Mouse (Mus musculus) midbrain, embryonic 11.5 days (tissue): ENCODE results near the gene Lpin3. TPM values are rescaled to one million over a fixed set of nuclear protein-coding genes. Genes with fewer than 3 reads are reported as not detected.

Source experiments
- ATAC-seq: fragments of 200-750 bp; cut with Nextera tagmentation; 2 replicates; pipeline ENCODE4 v1.8.0; 2017; ENCODE audit warnings: moderate TSS enrichment, moderate library complexity; ENCODE audit not compliant: low FRiP score
- DNase-seq: peaks from one replicate; pipeline ENCODE4 v3.0.0; 2015; ENCODE audit warnings: low spot score; ENCODE audit errors: missing footprints
- H3K27ac ChIP-seq: fragments of 300-500 bp; sonication (generic); 2 replicates; pipeline ENCODE4 v1.5.1; 2014; ENCODE audit warnings: low read depth, low read length
- H3K27me3 ChIP-seq: fragments of 300-500 bp; sonication (generic); 2 replicates; pipeline ENCODE4 v1.6.1; 2014; ENCODE audit warnings: mild to moderate bottlenecking, low read length, moderate library complexity, mixed read lengths; ENCODE audit not compliant: control insufficient read depth, insufficient read depth
- H3K36me3 ChIP-seq: fragments of 300-500 bp; sonication (generic); 2 replicates; pipeline ENCODE4 v1.6.1; 2014; ENCODE audit warnings: mild to moderate bottlenecking, low read length, moderate library complexity, mixed read lengths; ENCODE audit not compliant: control insufficient read depth, insufficient read depth
- H3K4me1 ChIP-seq: fragments of 300-500 bp; sonication (generic); 2 replicates; pipeline ENCODE4 v1.6.1; 2014; ENCODE audit warnings: low read length; ENCODE audit not compliant: control insufficient read depth, insufficient read depth
- H3K4me2 ChIP-seq: fragments of 300-500 bp; sonication (generic); 2 replicates; pipeline ENCODE4 v1.6.1; 2014; ENCODE audit warnings: mild to moderate bottlenecking, moderate library complexity
- H3K4me3 ChIP-seq: fragments of 300-500 bp; sonication (generic); 2 replicates; pipeline ENCODE4 v1.5.1; 2014; ENCODE audit warnings: low read depth, low read length
- H3K9ac ChIP-seq: fragments of 300-500 bp; sonication (generic); 2 replicates; pipeline ENCODE4 v1.6.1; 2014; ENCODE audit warnings: low read length
- H3K9me3 ChIP-seq: fragments of 300-500 bp; sonication (generic); 2 replicates; pipeline ENCODE4 v1.6.1; 2016; ENCODE audit warnings: low read length; ENCODE audit not compliant: control insufficient read depth
- WGBS: fragments of 180-500 bp; shearing (Covaris S2); extraction: QIAGEN DNeasy Blood & Tissue Kit; methylation state at CpG from one replicate; pipeline ENCODE4 v1.1.7; 2014; 5-methylcytosine and 5-hydroxymethylcytosine counted together
- polyA plus RNA-seq: library from polyadenylated mRNA; unstranded; fragments of >200 nt; fragmentation: Nextera tagmentation; extraction: Ambion mirVana; gene quantifications from 2 replicates; pipeline ENCODE4 v1.2.1, GENCODE M21; 2014

Gene Lpin3
- polyA plus RNA-seq, 1 experiment from 2014 or later: 0.10 TPM

GRCm38 (mm10) chr2:160934451-160934850 is 54.0 kb downstream of the Lpin3 start:
- no peak overlapping the region for H3K27ac ChIP-seq
- H3K9me3 ChIP-seq: no peaks in the 10 kb centered on the region
- no peaks in the 10 kb centered on the region for H3K36me3 ChIP-seq
- H3K27me3 ChIP-seq: no peaks in the 10 kb centered on the region
- H3K4me1 ChIP-seq: no peaks in the 10 kb centered on the region
- WGBS: 76% methylated on average over 4 of the region's 4 CpGs
- H3K4me2 ChIP-seq: no peak overlapping the region
- no peak overlapping the region for H3K9ac ChIP-seq
- no peak for ATAC-seq
- no peak for DNase-seq
- no peak overlapping the region for H3K4me3 ChIP-seq

GRCm38 (mm10) chr2:160940930-160941709 is 60.6 kb downstream of the Lpin3 start:
- H3K4me2 ChIP-seq: no peak overlapping the region

GRCm38 (mm10) chr2:160942443-160942842 is 62.0 kb downstream of the Lpin3 start:
- Histone ChIP-seq H3K27ac (no peak overlapping the region), H3K9ac (no peak overlapping the region), H3K9me3 (no peaks in the 10 kb centered on the region), H3K4me1 (no peaks in the 10 kb centered on the region), H3K36me3 (no peaks in the 10 kb centered on the region), H3K27me3 (no peaks in the 10 kb centered on the region), H3K4me3 (no peak overlapping the region), H3K4me2 (no peak overlapping the region)
- DNase-seq (no peak), ATAC-seq (peak; percentile 40; the same call in 1 of the 2 replicates)
- 69% methylated on average over 3 of the region's 3 CpGs for WGBS

More at GRCm38 (mm10) chr2:160940930-160941709, 60.6 kb downstream of the Lpin3 start:
- H3K27me3 ChIP-seq: no peaks in the 10 kb centered on the region
- 80% methylated on average over 17 of the region's 17 CpGs for WGBS
- ATAC-seq: no peak
- DNase-seq: no peak
- no peaks in the 10 kb centered on the region for H3K36me3 ChIP-seq
- no peaks in the 10 kb centered on the region for H3K9me3 ChIP-seq
- no peaks in the 10 kb centered on the region for H3K4me1 ChIP-seq
- no peak overlapping the region for H3K9ac ChIP-seq
- H3K27ac ChIP-seq: 0 out of 2 replicates have a peak overlapping the region, but pooled peaks have one; percentile 9
- H3K4me3 ChIP-seq: no peak overlapping the region

- Histone ChIP-seq H3K4me2 (no peak overlapping the region), H3K27me3 (no peaks in the 10 kb centered on the region), H3K9me3 (no peaks in the 10 kb centered on the region), H3K4me1 (no peaks in the 10 kb centered on the region), H3K36me3 (peaks cover 36% of the 10 kb centered on the region), H3K4me3 (no peak overlapping the region), H3K9ac (no peak overlapping the region), H3K27ac (no peak overlapping the region)
- DNase-seq (no peak), ATAC-seq (no peak)
- 83% methylated on average over 4 of the region's 4 CpGs for WGBS
These were observed 71.1 kb downstream of the Lpin3 start for GRCm38 (mm10) chr2:160951595-160951994.

GRCm38 (mm10) chr2:160953131-160953873 is 72.8 kb downstream of the Lpin3 start:
- H3K4me2 ChIP-seq: no peak overlapping the region
- DNase-seq: no peak
- no peaks in the 10 kb centered on the region for H3K27me3 ChIP-seq
- 94% methylated on average over 7 of the region's 7 CpGs for WGBS
- ATAC-seq: no peak
- H3K4me1 ChIP-seq: no peaks in the 10 kb centered on the region
- no peak overlapping the region for H3K9ac ChIP-seq
- no peaks in the 10 kb centered on the region for H3K9me3 ChIP-seq
- no peak overlapping the region for H3K4me3 ChIP-seq
- H3K27ac ChIP-seq: no peak overlapping the region
- H3K36me3 ChIP-seq: peaks cover 34% of the 10 kb centered on the region

GRCm38 (mm10) chr2:160954541-160954940 is 74.1 kb downstream of the Lpin3 start:
- no peaks in the 10 kb centered on the region for H3K9me3 ChIP-seq
- ATAC-seq: no peak
- H3K36me3 ChIP-seq: peaks cover 28% of the 10 kb centered on the region

GRCm38 (mm10) chr2:160955331-160955730 is 74.9 kb downstream of the Lpin3 start:
- ATAC-seq (no peak), DNase-seq (no peak)
- Histone ChIP-seq H3K36me3 (peaks cover 24% of the 10 kb centered on the region), H3K27me3 (no peaks in the 10 kb centered on the region), H3K27ac (no peak overlapping the region), H3K4me3 (no peak overlapping the region), H3K9ac (no peak overlapping the region), H3K4me2 (no peak overlapping the region), H3K4me1 (no peaks in the 10 kb centered on the region), H3K9me3 (no peaks in the 10 kb centered on the region)
- 82% methylated on average over 7 of the region's 7 CpGs for WGBS

More at GRCm38 (mm10) chr2:160954541-160954940, 74.1 kb downstream of the Lpin3 start:
- DNase-seq: no peak
- Histone ChIP-seq H3K9ac (no peak overlapping the region), H3K4me3 (no peak overlapping the region), H3K27me3 (no peaks in the 10 kb centered on the region), H3K4me1 (no peaks in the 10 kb centered on the region), H3K4me2 (no peak overlapping the region), H3K27ac (no peak overlapping the region)
- 96% methylated on average over 3 of the region's 3 CpGs for WGBS
